Mouse (Mus musculus) CD4-positive, CD25-positive, alpha-beta regulatory T cell, adult 2 months (primary cell): Measurements from ENCODE around the gene Ccna2.
"Not testable (repeated sequence)": the region's sequence is repeated elsewhere in the genome, so short reads cannot be mapped to it uniquely, and the experiment has no call there.

ENCODE experiments used
- DNase-seq: peaks from one replicate; pipeline ENCODE4 v3.0.0-alpha.2; 2012; ENCODE audit warnings: low read depth, low spot score

Ccna2 gene

DNA sequence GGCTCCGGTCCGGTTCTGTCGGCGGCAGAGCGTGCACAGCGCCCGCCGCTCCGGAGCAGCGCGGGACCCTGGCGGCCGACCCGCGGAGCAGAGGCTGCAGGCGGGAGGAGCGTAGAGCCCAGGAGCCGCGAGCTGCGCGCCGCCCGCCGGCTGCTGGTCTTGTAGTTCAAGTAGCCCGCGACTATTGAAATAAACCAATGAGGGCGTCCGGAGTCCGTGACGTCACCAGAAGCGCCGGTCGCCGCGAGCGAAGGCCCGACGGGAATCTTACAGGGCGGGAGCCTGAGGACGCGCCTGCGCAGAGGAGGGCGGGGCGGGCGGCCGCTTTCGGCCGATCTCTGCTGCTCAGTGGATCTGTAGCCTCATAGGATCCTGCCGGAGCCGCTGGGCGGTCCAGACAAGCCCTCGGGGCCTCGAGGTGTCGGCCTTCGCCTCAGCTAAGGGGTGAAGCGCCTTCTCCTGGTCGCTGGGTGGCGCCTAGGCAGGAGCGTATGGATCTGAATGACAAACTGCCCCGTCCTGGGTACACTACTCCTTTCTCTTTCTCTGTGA lies at the start of gene Ccna2:
TSS of gene Ccna2 (minus strand) at position 324 of the 552 bp plus-strand sequence.
- DNase-seq = peak; percentile 98

DNA sequence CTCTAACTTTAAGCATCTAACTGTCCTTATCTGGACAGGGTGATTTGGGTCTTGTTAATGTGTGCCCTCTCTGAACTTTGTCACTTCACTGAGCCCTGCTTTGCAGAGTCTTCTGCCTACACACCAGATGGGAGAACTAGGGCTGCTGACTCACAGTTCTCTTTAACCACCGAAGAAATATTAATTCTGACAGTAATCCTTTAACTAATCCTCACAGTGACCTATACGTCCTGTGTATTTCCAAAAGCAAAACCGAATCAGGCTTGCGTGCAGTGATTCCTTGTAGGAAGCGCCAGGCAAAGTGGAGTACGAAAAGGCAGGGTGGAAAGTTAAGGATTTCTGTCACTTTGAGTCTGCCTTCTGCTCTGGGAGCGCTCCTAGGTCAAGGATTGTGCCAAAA lies 46.2 kb upstream of the Ccna2 start:
- DNase-seq = no peak

DNA sequence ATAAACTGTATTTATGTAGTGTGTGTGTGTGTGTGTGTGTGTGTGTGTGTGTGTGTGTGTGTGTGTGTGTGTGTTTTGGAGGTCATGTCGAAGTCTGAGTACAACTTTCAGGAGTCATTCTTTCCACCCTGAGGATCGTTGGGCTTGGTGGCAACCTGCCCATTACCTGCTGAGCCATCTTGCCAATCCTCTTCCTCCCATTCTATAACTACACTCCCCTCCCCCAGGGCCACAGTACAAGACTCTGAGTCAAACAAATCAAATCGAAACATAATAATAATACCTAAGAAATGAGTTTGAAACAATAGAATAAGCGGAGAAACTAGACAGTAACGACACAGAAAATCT lies 41.9 kb upstream of the Ccna2 start:
- peak; percentile 6 for DNase-seq

DNA sequence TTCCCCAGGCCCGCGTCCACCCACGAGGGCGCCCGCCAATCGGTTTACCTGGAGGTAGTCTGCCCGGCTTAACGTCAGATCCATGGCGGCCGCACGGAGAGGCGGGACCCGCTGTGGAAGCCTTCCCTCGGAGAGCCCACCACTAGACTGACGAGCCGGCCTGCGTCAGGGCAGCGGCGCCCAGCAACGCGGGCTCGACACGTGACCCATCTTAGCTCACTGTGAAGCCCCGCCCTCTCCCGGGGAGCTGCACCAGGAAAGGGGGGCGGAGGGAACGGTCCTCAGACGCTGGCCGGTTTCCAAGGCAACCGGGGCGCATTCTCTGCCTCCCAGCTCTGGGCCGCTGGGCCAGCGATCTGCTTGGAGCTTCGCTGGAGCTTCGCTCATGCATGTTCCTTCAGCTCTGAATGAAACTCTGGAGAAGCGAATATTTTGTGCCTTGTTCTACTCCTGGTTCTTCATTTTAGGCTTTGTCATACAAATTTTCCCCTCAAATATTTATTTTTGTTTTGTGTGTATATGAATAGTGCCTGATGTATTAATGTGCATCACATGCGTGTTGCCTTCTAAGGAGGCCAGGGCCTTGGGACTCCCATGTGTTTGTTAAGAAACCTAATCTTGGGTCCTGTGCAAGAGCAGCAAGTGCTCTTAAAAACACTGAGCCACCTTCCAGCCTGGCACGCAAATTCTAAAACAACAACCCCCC lies 41.4 kb upstream of the Ccna2 start, which contains the start of gene Bbs7:
TSS of gene Bbs7 (minus strand) at position 276 of the 706 bp plus-strand sequence.
- DNase-seq = peak; percentile 87

DNA sequence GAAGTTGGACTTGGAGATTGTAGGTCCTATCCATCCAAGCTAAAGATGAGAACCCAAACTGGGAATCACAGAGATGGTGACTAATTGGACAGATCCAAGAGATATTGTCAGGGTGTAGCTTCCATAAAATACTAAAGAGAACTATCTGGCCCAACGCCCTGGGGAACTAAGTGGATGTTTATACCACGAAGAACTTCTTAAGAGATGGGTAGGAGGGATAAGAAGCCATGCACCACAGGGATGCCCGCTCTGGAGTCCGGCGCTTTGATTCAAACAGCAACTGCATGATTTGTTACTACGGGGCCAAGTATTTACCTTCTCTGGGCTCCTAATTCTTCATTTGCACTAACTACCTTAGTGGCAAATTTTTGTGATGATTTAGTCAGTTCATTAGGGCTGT lies 40.7 kb upstream of the Ccna2 start:
- DNase-seq = no peak

DNA sequence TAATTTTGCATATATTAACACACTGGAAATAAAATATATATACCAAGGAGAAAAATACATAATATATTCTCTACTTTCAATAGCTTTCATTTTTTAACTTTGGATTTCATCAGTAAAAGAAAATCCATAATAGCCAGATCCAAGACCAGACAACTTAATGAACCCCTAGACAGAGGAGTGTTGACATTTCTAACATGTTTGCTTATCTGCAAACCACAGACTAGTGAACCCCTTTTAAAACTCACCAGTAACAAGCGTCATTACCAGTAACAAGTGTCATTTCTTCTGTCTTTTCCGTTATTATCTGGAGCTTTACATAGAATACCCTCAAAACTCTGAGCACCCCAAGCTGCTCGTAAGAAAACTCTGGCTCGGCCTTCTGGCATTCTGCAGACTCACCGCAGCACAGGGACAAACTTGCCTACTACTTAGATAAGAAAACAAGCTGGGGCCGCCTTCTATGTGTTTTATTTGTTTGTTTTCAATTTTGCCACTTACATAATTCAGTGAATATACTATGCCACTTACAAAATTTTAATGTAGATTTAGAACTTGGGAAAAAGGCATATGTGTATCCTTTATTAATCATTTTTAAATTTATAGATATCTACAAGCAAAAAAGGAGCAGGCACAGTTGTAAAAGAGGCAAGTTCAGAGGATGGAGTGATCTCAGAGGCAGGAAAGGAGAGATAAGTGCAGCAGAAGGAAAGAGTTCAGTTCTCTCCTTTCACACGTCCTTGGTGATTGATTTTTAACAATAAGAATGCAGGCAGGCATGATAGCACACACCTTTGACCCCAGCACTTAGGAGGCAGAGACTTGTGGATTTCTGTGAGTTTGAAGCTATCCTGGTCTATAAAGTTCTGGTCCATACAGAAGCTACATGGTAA lies 34.2 kb upstream of the Ccna2 start:
- no peak for DNase-seq

DNA sequence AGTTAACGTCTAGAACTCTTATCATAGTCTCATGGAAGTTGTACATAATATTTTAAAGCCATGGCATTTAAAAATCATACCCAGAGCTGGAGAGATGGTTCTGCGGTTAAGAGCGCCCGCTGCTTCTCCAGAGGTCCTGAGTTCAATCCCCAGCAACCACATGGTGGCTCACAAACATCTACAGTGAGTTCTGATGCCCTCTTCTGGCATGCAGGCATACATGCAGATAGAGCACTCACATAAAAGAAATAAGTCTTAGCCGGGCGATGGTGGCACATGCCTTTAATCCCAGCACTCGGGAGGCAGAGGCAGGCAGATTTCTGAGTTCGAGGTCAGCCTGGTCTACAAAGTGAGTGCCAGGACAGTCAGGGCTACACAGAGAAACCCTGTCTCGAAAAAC lies 27.8 kb upstream of the Ccna2 start:
- DNase-seq = not testable (repeated sequence)

DNA sequence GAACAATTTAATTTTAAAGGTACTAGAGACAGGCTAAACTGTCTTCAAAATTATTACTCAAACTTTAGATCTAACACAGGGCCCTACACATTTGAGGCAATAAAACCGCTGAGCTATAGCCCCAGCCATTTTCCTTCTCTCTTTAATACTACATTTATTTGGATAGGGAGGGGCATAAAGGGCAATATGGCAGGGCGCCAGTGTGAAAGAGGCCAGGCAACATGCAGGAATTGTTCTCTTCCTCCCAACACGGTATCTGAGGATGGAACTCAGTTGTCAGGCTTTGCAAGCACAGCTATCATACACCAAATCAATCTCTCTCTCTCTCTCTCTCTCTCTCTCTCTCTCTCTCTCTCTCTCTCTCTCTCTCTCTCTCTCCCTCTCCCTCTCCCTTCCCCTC lies 26.9 kb upstream of the Ccna2 start:
- DNase-seq = no peak

DNA sequence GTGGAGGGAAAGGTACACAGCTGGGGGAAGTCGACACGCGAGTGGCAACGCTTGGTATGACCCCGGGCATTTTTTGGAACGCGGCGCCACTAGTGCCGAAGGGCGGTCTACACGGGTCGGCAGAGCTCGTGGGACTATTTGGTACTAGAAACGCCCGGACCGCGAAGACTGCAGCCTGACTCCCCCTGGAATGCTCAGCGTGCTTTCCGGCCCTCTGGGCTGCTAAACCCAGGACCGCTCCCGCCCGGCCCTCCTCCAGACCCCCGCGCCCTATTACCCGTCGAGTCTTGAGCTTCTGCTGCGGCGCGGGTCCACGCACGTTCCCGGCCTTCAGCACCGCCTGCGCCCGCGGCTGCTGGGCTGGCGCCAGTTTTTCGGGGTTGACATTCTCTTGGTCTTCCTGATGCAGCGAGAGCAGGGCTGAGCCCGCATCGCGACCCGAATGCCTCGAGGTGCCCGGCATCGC lies 556 bp downstream of the Ccna2 start:
- DNase-seq = no peak

DNA sequence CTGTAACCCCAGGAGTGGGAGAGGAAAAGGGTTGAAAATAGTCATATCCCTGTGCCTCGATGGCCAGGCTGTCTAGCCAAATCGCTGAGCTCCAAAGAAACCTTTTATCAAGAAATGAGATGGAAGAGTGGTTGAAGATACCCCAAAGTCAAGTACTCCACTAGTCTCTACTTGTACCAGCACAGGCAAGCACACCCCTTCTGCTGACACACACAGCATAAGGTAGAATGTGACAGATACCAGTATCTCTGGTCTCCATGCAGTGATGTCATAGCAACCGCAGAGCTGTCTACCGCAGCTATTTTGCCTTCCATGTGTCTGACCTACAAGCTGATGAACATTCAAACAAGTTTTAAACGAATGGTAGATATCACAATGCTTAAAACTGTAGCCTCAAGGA lies 2.1 kb downstream of the Ccna2 start:
- no peak for DNase-seq

DNA sequence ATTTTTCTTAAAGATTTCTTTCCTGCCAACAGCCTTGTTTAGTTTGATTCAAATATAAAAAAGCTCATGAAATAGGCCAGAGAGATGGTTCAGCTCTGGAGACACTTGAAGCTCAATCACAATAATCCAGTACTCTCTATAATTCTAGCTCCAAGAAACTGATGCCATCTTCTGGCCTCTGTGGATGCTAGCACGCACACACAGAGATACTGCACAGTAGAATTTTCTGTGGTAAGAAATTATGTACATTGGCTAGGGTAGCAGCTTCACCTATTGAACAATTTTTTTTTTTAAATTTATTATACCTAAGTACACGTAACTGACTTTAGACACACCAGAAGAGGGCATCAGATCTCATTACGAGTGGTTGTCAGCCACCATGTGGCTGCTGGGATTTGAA lies 8.3 kb downstream of the Ccna2 start:
- no peak for DNase-seq

DNA sequence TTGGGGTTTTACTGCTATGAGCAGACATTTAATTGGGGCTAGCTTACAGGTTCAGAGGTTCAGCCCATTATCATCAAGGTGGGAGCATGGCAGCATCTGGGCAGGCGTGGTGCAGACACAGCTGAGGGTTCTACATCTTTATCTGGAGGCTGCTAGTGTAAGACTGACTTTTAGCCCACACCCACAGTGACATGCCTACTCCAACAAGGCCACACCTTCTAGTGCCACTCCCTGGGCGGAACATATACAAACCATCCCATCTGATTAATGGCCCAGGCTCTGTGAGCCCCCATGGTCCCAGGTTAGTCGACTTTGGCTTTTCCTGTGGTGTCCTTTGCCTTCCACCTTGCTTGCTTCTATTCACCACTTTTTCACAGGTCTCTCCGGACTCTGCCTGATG lies 12.3 kb downstream of the Ccna2 start:
- no peak for DNase-seq

DNA sequence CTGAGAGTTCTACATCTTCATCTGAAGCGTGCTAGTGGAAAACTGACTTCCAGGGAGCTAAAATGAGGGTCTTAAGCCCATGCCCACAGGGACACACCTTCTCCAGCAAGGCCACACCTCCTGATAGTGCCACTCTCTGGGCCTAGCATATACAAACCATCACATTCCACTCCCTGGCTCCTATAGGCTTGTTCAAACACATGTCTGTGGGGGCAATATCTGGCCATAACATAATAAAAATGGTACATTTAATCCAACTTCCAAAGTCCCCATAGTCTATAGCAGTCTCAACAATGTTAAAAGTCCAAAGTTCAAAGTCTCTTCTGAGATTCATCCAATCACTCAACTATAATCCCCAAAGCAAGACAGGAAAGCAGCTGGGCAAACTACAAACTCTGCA lies 14.3 kb downstream of the Ccna2 start:
- no peak for DNase-seq

DNA sequence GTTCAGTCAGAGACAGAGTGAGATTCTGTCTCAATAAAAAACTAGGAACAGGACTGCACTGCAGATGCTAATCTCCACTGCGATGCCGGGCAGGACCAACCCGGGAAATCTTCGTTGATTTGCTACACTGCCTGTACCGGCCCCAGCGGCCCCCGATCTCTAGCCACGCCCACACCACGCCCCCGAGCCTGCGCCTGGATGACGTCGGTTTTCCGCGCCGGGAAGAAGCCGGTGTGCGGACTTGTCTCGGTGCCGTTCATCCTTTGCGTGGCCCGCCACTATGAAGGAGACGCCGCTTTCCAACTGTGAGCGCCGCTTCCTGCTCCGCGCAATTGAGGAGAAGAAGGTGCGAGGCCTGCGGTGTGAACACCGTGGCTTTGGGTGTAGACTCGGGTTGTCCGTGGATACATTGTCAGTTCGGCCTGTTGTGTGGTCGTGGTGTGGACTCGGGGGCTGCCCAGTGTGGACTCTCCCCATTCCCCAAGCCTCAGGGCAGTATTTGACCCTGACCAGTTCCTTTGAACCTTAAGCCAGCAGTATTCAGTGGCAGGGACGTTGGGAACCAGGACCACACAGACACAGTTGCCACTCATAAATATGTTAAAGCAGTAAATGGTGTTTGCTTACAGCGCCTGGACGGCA lies 19.4 kb downstream of the Ccna2 start, which contains the start of gene Exosc9:
TSS of gene Exosc9 (plus strand) at position 201 of the 642 bp plus-strand sequence.
- peak; percentile 94 for DNase-seq

DNA sequence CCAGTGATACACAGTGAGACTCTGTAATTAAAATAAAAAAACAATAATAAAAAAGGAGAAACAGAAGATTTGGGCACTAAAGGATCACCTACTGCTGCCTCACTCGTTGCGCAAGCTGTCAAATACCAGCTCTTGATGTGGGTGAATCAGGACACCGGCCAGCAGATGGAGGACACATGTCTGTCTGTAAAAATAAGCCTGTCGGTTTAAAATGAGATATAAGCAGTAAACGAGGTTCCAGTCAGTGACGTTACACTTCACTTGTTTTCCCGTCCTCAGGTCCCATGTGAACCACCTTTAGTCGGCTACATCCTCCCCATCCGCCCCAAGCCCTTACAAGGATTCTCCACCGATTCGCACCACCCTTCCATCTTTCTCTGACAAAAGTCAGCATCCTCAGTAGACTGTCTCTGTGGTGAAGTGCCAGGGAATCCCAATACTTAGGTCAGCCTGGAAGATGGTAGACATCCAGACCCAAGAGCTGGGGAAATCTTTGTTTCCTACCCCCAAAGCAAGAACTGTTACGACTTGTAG lies 20.0 kb downstream of the Ccna2 start:
- DNase-seq = peak; percentile 58

DNA sequence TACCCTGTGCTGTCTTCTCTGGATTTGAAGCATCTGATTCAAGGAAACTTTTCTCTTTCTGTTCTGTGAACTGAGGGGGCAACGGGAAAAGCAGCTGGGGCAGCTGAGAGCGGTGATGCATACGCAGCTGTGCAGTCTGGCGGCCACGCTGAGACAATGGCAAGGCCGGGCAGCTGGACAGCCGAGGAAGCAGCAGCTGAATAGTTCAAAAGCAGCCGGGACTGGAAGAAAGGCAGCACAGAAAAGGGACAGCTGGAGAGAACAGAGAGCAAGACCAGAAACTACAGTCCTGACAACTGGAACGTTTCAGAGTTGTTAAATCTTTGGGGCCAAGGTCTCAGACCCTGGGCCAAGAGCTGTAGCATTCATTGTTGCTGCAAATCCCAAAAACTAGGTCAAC lies 20.6 kb downstream of the Ccna2 start:
- peak; percentile 5 for DNase-seq

DNA sequence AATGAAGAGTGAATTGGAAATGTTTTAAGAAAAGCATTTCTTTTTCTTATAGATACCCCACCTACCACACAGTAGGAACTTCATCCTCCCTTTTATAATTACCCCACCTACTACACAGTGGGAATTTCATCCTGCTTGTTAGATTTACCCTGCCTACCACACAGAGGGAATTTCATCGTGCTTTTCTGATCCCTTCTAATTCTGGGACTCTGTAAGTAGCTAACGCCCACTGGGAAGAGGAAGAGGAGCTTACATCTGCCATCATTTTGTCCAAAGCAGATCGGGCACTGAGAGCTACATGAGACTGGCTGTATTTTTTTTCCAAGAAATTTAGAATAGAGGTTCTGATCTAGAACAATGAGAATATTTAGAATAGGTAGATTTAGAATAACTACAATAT lies 27.0 kb downstream of the Ccna2 start:
- no peak for DNase-seq

DNA sequence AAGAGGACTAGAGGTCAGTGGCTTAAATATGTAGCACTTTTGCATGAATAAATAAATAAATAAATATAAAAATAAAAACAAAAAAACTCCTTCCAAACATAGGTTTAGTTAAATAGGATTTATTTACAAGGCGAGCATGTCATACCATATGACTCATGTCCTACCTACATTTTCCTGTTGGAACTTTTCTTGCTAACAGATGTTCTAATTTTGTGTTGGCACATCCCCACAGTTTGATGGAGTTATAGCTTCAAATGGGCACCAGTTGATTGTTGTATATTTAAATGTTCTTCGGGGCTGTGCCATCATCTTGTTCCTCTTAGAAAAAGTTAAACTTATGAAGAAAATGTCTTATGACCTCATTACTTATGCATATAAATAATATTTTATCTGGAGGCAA lies 30.6 kb downstream of the Ccna2 start:
- DNase-seq = no peak

DNA sequence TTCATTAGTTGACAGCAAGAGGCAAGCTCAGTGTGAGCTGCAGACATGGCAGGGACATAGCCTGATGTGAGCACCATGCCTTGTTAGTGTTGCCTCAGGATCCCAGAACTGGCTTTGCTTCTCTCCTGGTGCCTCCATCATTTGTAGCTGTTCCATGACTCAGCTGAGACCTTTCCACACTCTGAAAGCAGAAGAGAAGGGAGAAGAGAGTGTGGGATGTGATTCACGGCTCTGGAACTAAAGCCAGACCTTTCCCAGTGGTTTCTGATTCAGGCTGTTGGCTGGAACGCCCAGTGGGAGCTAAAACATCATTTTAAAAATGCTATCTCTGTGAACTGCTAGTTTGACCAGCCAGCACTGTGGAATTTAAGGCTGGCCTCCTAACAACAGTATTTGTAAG lies 31.2 kb downstream of the Ccna2 start:
- no peak for DNase-seq

DNA sequence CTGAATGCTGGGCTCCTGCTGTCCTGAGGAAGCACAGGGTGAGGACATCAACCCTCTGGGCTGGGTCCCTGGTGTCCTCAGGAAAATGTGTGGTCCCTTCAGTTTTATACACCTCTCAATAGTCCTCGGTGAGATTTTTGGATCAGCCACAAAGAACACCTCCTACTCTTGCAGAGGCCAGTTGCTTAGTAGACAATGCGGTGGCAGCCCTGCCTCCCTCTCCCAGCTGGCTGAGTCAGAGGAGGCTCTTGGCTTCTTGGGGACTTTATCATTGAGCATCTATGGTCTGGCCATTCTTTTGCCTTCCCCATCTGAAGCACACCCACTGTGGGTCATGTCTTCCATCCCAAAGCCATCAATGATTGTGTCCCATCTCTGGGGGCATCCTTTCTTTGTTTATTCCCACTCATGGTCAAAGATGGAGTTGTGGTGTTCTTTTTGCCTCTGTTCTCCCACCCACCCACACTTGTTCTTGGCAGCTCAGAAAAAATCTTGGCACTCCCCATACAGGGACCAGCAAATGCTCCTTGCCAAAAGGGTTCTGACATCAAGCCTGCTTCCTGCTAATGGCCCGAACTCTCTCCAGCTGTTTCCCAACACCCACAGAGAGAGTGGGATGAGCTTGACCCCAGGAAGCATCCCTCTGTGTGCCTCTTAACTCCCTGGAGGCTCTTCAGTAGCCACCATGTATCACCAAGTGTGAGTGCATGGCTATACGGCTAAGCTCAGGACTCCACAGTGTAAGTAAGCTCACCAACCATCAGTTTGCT lies 34.1 kb downstream of the Ccna2 start:
- no peak for DNase-seq

DNA sequence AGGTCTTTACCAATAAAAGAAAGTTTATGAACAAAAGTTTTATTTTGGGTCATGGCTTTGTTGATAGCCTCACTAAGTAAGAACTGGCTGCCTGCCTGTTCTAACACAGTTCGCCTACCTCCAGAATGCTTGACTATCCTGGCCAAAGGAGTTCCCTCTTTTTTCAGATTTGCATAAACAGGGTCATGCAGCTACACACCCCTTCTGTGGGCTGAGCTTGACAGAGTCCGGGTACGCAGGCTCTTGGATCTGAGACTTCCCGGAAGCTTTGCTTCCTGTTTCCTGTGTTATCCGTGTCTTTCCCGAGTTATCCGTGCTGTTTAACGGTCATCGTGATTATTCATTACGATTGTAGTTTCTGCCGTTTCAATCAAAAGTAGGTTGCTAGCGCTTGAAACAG lies 35.9 kb downstream of the Ccna2 start:
- DNase-seq = no peak
